Mouse (Mus musculus): ENCODE data around the gene Tjp2. TPM values are rescaled to one million over a fixed set of nuclear protein-coding genes. Genes with fewer than 3 reads are reported as not detected.
A peak's percentile ranks its signal among the peaks of the same experiment; 100 is the strongest.
"Not testable (repeated sequence)": the region's sequence is repeated elsewhere in the genome, so short reads cannot be mapped to it uniquely, and the experiment has no call there.

The Tjp2 gene
- polyA plus RNA-seq, 1 experiment from 2014 or later, result 22.7 TPM

- ATAC-seq (ENCODE audit: insufficient number of reproducible peaks, insufficient read depth, low FRiP score, low read depth), result 0 out of 2 replicates have a peak, but pooled peaks have one; percentile 29
- H3K36me3 ChIP-seq (ENCODE audit: control insufficient read depth, insufficient read depth, low read length), result peaks cover 63% of the 10 kb centered on the region
Observed at GRCm38 (mm10) chr19:24107707-24108106, 117.1 kb downstream of the Tjp2 start.

GRCm38 (mm10) chr19:24103802-24104201, 121.0 kb downstream of the Tjp2 start:
- 71% methylated on average over 3 of the region's 3 CpGs for WGBS
- Histone ChIP-seq H3K36me3 (ENCODE audit: control insufficient read depth, insufficient read depth, low read length) (peaks cover 49% of the 10 kb centered on the region), H3K27me3 (ENCODE audit: control insufficient read depth, insufficient read depth, low read length) (no peaks in the 10 kb centered on the region), H3K27ac (replicated peaks in 1 of 2; ENCODE audit: control insufficient read depth in 1 of 2, insufficient read depth in 1 of 2, low read depth in 2 of 2, low read length in 2 of 2) (peak overlapping the region in 1 of 2 experiments; percentile 25; a peak in 2 of 4 replicates), H3K9ac (ENCODE audit: low read length) (no peak overlapping the region), H3K9me3 (ENCODE audit: control insufficient read depth, low read length) (no peaks in the 10 kb centered on the region; the same call in 1 of the 2 replicates), H3K4me1 (ENCODE audit: control insufficient read depth in 2 of 2, insufficient read depth in 2 of 2, low read length in 2 of 2) (peaks cover 6 to 12% of the 10 kb centered on the region in 2 experiments; a peak in 3 of 4 replicates), H3K4me3 (ENCODE audit: control insufficient read depth in 1 of 2, insufficient read depth in 1 of 2, low read depth in 1 of 2, low read length in 2 of 2) (no peak overlapping the region), H3K4me2 (ENCODE audit: low read length) (no peak overlapping the region)
- ATAC-seq (ENCODE audit: insufficient number of reproducible peaks, insufficient read depth, low FRiP score, low read depth), result no peak

More at GRCm38 (mm10) chr19:24107707-24108106, 117.1 kb downstream of the Tjp2 start:
- Histone ChIP-seq H3K4me1 (ENCODE audit: control insufficient read depth in 2 of 2, insufficient read depth in 2 of 2, low read length in 2 of 2) (peaks cover 6 to 12% of the 10 kb centered on the region in 2 experiments; a peak in 3 of 4 replicates), H3K27ac (replicated peaks in 1 of 2; ENCODE audit: control insufficient read depth in 1 of 2, insufficient read depth in 1 of 2, low read depth in 2 of 2, low read length in 2 of 2) (no peak overlapping the region; a peak in 2 of 4 replicates), H3K4me3 (ENCODE audit: control insufficient read depth in 1 of 2, insufficient read depth in 1 of 2, low read depth in 1 of 2, low read length in 2 of 2) (no peak overlapping the region), H3K9ac (ENCODE audit: low read length) (no peak overlapping the region), H3K4me2 (ENCODE audit: low read length) (no peak overlapping the region), H3K9me3 (ENCODE audit: control insufficient read depth, low read length) (0 out of 2 replicates have a peak, but pooled peaks cover 4% of the 10 kb centered on the region), H3K27me3 (ENCODE audit: control insufficient read depth, insufficient read depth, low read length) (no peaks in the 10 kb centered on the region)
- WGBS, result 41% methylated on average over 12 of the region's 12 CpGs

- H3K9me3 ChIP-seq (ENCODE audit: control insufficient read depth, low read length), result no peaks in the 10 kb centered on the region; the same call in 1 of the 2 replicates
- no peak for ATAC-seq (ENCODE audit: insufficient number of reproducible peaks, insufficient read depth, low FRiP score, low read depth)
- H3K27me3 ChIP-seq (ENCODE audit: control insufficient read depth, insufficient read depth, low read length), result no peaks in the 10 kb centered on the region
- H3K4me3 ChIP-seq (ENCODE audit: control insufficient read depth in 1 of 2, insufficient read depth in 1 of 2, low read depth in 1 of 2, low read length in 2 of 2), result no peak overlapping the region
- no peak overlapping the region for H3K9ac ChIP-seq (ENCODE audit: low read length)
- H3K27ac ChIP-seq (replicated peaks in 1 of 2; ENCODE audit: control insufficient read depth in 1 of 2, insufficient read depth in 1 of 2, low read depth in 2 of 2, low read length in 2 of 2), result no peak overlapping the region
- WGBS, result 91% methylated on average over 10 of the region's 10 CpGs
- H3K4me1 ChIP-seq (ENCODE audit: control insufficient read depth in 2 of 2, insufficient read depth in 2 of 2, low read length in 2 of 2), result peaks cover 4 to 6% of the 10 kb centered on the region in 2 experiments; a peak in 2 of 4 replicates
- peaks cover 49% of the 10 kb centered on the region for H3K36me3 ChIP-seq (ENCODE audit: control insufficient read depth, insufficient read depth, low read length)
- H3K4me2 ChIP-seq (ENCODE audit: low read length), result no peak overlapping the region
Observed at GRCm38 (mm10) chr19:24102562-24103126, 122.2 kb downstream of the Tjp2 start.

GRCm38 (mm10) chr19:24101183-24101582, 123.6 kb downstream of the Tjp2 start:
- ATAC-seq (ENCODE audit: insufficient number of reproducible peaks, insufficient read depth, low FRiP score, low read depth), result no peak
- Histone ChIP-seq H3K9me3 (ENCODE audit: control insufficient read depth, low read length) (no peaks in the 10 kb centered on the region; the same call in 1 of the 2 replicates), H3K36me3 (ENCODE audit: control insufficient read depth, insufficient read depth, low read length) (peaks cover 56% of the 10 kb centered on the region), H3K4me1 (ENCODE audit: control insufficient read depth in 2 of 2, insufficient read depth in 2 of 2, low read length in 2 of 2) (peaks cover 2 to 3% of the 10 kb centered on the region in 2 experiments; a peak in 2 of 4 replicates), H3K4me3 (ENCODE audit: control insufficient read depth in 1 of 2, insufficient read depth in 1 of 2, low read depth in 1 of 2, low read length in 2 of 2) (no peak overlapping the region), H3K27ac (replicated peaks in 1 of 2; ENCODE audit: control insufficient read depth in 1 of 2, insufficient read depth in 1 of 2, low read depth in 2 of 2, low read length in 2 of 2) (no peak overlapping the region), H3K27me3 (ENCODE audit: control insufficient read depth, insufficient read depth, low read length) (no peaks in the 10 kb centered on the region), H3K9ac (ENCODE audit: low read length) (no peak overlapping the region), H3K4me2 (ENCODE audit: low read length) (no peak overlapping the region)
- 79% methylated on average over 6 of the region's 6 CpGs for WGBS

GRCm38 (mm10) chr19:24098691-24099090, 126.1 kb downstream of the Tjp2 start:
- WGBS, result 74% methylated on average over 10 of the region's 10 CpGs

GRCm38 (mm10) chr19:24097666-24098455, 127.0 kb downstream of the Tjp2 start:
- 84% methylated on average over 16 of the region's 16 CpGs for WGBS
- Histone ChIP-seq H3K4me3 (ENCODE audit: control insufficient read depth in 1 of 2, insufficient read depth in 1 of 2, low read depth in 1 of 2, low read length in 2 of 2) (no peak overlapping the region), H3K27ac (replicated peaks in 1 of 2; ENCODE audit: control insufficient read depth in 1 of 2, insufficient read depth in 1 of 2, low read depth in 2 of 2, low read length in 2 of 2) (no peak overlapping the region), H3K4me2 (ENCODE audit: low read length) (no peak overlapping the region), H3K4me1 (ENCODE audit: control insufficient read depth in 2 of 2, insufficient read depth in 2 of 2, low read length in 2 of 2) (no peaks in the 10 kb centered on the region; a peak in 1 of 4 replicates), H3K9ac (ENCODE audit: low read length) (no peak overlapping the region), H3K36me3 (ENCODE audit: control insufficient read depth, insufficient read depth, low read length) (peaks cover 78% of the 10 kb centered on the region), H3K27me3 (ENCODE audit: control insufficient read depth, insufficient read depth, low read length) (no peaks in the 10 kb centered on the region), H3K9me3 (ENCODE audit: control insufficient read depth, low read length) (no peaks in the 10 kb centered on the region; the same call in 1 of the 2 replicates)
- ATAC-seq (ENCODE audit: insufficient number of reproducible peaks, insufficient read depth, low FRiP score, low read depth), result no peak

More at GRCm38 (mm10) chr19:24098691-24099090, 126.1 kb downstream of the Tjp2 start:
- H3K9me3 ChIP-seq (ENCODE audit: control insufficient read depth, low read length), result no peaks in the 10 kb centered on the region; the same call in 1 of the 2 replicates
- no peaks in the 10 kb centered on the region for H3K27me3 ChIP-seq (ENCODE audit: control insufficient read depth, insufficient read depth, low read length)
- H3K27ac ChIP-seq (replicated peaks in 1 of 2; ENCODE audit: control insufficient read depth in 1 of 2, insufficient read depth in 1 of 2, low read depth in 2 of 2, low read length in 2 of 2), result no peak overlapping the region
- H3K36me3 ChIP-seq (ENCODE audit: control insufficient read depth, insufficient read depth, low read length), result peaks cover 76% of the 10 kb centered on the region
- H3K4me1 ChIP-seq (ENCODE audit: control insufficient read depth in 2 of 2, insufficient read depth in 2 of 2, low read length in 2 of 2), result peaks cover under 1% of the 10 kb centered on the region in 2 experiments; a peak in 3 of 4 replicates
- H3K4me2 ChIP-seq (ENCODE audit: low read length), result no peak overlapping the region
- H3K9ac ChIP-seq (ENCODE audit: low read length), result no peak overlapping the region
- H3K4me3 ChIP-seq (ENCODE audit: control insufficient read depth in 1 of 2, insufficient read depth in 1 of 2, low read depth in 1 of 2, low read length in 2 of 2), result no peak overlapping the region
- ATAC-seq (ENCODE audit: insufficient number of reproducible peaks, insufficient read depth, low FRiP score, low read depth), result no peak

- WGBS, result 78% methylated on average over 8 of the region's 8 CpGs
- H3K4me2 ChIP-seq (ENCODE audit: low read length); H3K27ac ChIP-seq (replicated peaks in 1 of 2; ENCODE audit: control insufficient read depth in 1 of 2, insufficient read depth in 1 of 2, low read depth in 2 of 2, low read length in 2 of 2); H3K9me3 ChIP-seq (ENCODE audit: control insufficient read depth, low read length); H3K27me3 ChIP-seq (ENCODE audit: control insufficient read depth, insufficient read depth, low read length); H3K9ac ChIP-seq (ENCODE audit: low read length); ATAC-seq (ENCODE audit: insufficient number of reproducible peaks, insufficient read depth, low FRiP score, low read depth); H3K4me3 ChIP-seq (ENCODE audit: control insufficient read depth in 1 of 2, insufficient read depth in 1 of 2, low read depth in 1 of 2, low read length in 2 of 2); H3K4me1 ChIP-seq (ENCODE audit: control insufficient read depth in 2 of 2, insufficient read depth in 2 of 2, low read length in 2 of 2): not testable (repeated sequence)
- peaks cover 36% of the 10 kb centered on the region for H3K36me3 ChIP-seq (ENCODE audit: control insufficient read depth, insufficient read depth, low read length)
Observed at GRCm38 (mm10) chr19:24092060-24092459, 132.8 kb downstream of the Tjp2 start.
